ENCODE assay signal across 8 mouse cellular contexts in genomic region chr12:55473250-55474208, GRCm38 (mm10). TPM values are rescaled to one million over a fixed set of nuclear protein-coding genes. Genes with fewer than 3 reads are reported as not detected.
DNase-seq lines count a peak whose midpoint lies in the region; ATAC-seq and TF ChIP-seq lines count a peak whose summit lies in the region.

No protein-coding gene starts in this region.

- H3K36me3 ChIP-seq in neural tube, embryonic 11.5 days (ENCODE audit: control insufficient read depth, insufficient read depth, low read length), result no peaks in the 10 kb centered on the region
- H3K36me3 ChIP-seq in embryonic facial prominence, embryonic 15.5 days, result no peaks in the 10 kb centered on the region
- H3K36me3 ChIP-seq in hindbrain, embryonic 11.5 days (ENCODE audit: control insufficient read depth, insufficient read depth, low read length), result no peaks in the 10 kb centered on the region
- H3K36me3 ChIP-seq in liver, embryonic 11.5 days (ENCODE audit: control insufficient read depth, insufficient read depth, low read length), result no peaks in the 10 kb centered on the region
- no peaks in the 10 kb centered on the region for H3K36me3 ChIP-seq in small intestine, adult 2 months (ENCODE audit: control insufficient read depth, insufficient read depth, low read length)

- no peak for DNase-seq in neural tube, embryonic 11.5 days (ENCODE audit: low spot score)
- no peak for DNase-seq in neural tube, embryonic 10.5 days (ENCODE audit: extremely low spot score, low spot score)
- DNase-seq in hindbrain, embryonic 11.5 days (ENCODE audit: low spot score), result no peak
- no peak for DNase-seq in liver, embryonic 11.5 days (ENCODE audit: low spot score)
- no peak for DNase-seq in cerebellum, adult 11-12 months
- DNase-seq in cerebellum, postnatal 4 days (ENCODE audit: low spot score in 2 of 2), result no peak

- no peaks in the 10 kb centered on the region for H3K9me3 ChIP-seq in neural tube, embryonic 11.5 days (ENCODE audit: control insufficient read depth, low read length)
- H3K9me3 ChIP-seq in embryonic facial prominence, embryonic 15.5 days (replicated peaks), result no peaks in the 10 kb centered on the region
- H3K9me3 ChIP-seq in hindbrain, embryonic 11.5 days (ENCODE audit: control insufficient read depth, low read length), result no peaks in the 10 kb centered on the region
- H3K9me3 ChIP-seq in liver, embryonic 11.5 days (ENCODE audit: control insufficient read depth, low read length), result no peaks in the 10 kb centered on the region

- no peak for TF ChIP-seq CTCF in small intestine, adult 2 months (IDR thresholded peaks at IDR 0.05; ENCODE audit: extremely low read depth, insufficient read length, insufficient replicate concordance, low read depth, low read length)

- H3K27me3 ChIP-seq in neural tube, embryonic 11.5 days (ENCODE audit: control insufficient read depth, insufficient read depth, low read length), result no peaks in the 10 kb centered on the region
- H3K27me3 ChIP-seq in embryonic facial prominence, embryonic 15.5 days, result no peaks in the 10 kb centered on the region
- H3K27me3 ChIP-seq in hindbrain, embryonic 11.5 days (ENCODE audit: control insufficient read depth, insufficient read depth, low read length), result no peaks in the 10 kb centered on the region; the same call in 1 of the 2 replicates
- H3K27me3 ChIP-seq in liver, embryonic 11.5 days (replicated peaks; ENCODE audit: control insufficient read depth, insufficient read depth, low read length), result no peaks in the 10 kb centered on the region
- H3K27me3 ChIP-seq in small intestine, adult 2 months (ENCODE audit: control insufficient read depth, insufficient read depth, low read length), result no peaks in the 10 kb centered on the region

- no peak overlapping the region for H3K4me2 ChIP-seq in neural tube, embryonic 11.5 days (ENCODE audit: low read depth)
- no peak overlapping the region for H3K4me2 ChIP-seq in embryonic facial prominence, embryonic 15.5 days (replicated peaks)
- no peak overlapping the region for H3K4me2 ChIP-seq in hindbrain, embryonic 11.5 days (replicated peaks; ENCODE audit: low read depth, low read length)
- no peak overlapping the region for H3K4me2 ChIP-seq in liver, embryonic 11.5 days

- 18% methylated on average over 8 of the region's 8 CpGs for WGBS in neural tube, embryonic 11.5 days
- WGBS in embryonic facial prominence, embryonic 15.5 days, result 26% methylated on average over 8 of the region's 8 CpGs
- 21% methylated on average over 8 of the region's 8 CpGs for WGBS in hindbrain, embryonic 11.5 days
- 29% methylated on average over 8 of the region's 8 CpGs for WGBS in liver, embryonic 11.5 days
- 13% methylated on average over 8 of the region's 8 CpGs for WGBS in small intestine, adult 2 months

- peaks cover 13% of the 10 kb centered on the region for H3K4me1 ChIP-seq in neural tube, embryonic 11.5 days (ENCODE audit: control insufficient read depth, insufficient read depth, low read length)
- H3K4me1 ChIP-seq in embryonic facial prominence, embryonic 15.5 days, result peaks cover 15% of the 10 kb centered on the region; the same call in 1 of the 2 replicates
- peaks cover 2% of the 10 kb centered on the region; the same call in 1 of the 2 replicates for H3K4me1 ChIP-seq in hindbrain, embryonic 11.5 days (replicated peaks; ENCODE audit: control insufficient read depth, insufficient read depth, low read length)
- H3K4me1 ChIP-seq in liver, embryonic 11.5 days (replicated peaks; ENCODE audit: control insufficient read depth, insufficient read depth, low read length), result peaks cover 8% of the 10 kb centered on the region
- H3K4me1 ChIP-seq in small intestine, adult 2 months (ENCODE audit: control insufficient read depth, insufficient read depth, insufficient read length, low read length), result peaks cover 25% of the 10 kb centered on the region

- no peak overlapping the region for H3K4me3 ChIP-seq in neural tube, embryonic 11.5 days (ENCODE audit: low read depth, low read length)
- no peak overlapping the region for H3K4me3 ChIP-seq in embryonic facial prominence, embryonic 15.5 days (replicated peaks)
- no peak overlapping the region for H3K4me3 ChIP-seq in hindbrain, embryonic 11.5 days (ENCODE audit: low read depth, low read length)
- H3K4me3 ChIP-seq in liver, embryonic 11.5 days (ENCODE audit: low read depth, low read length), result no peak overlapping the region
- peak overlapping the region; percentile 22 for H3K4me3 ChIP-seq in small intestine, adult 2 months (ENCODE audit: low read depth, low read length)

- no peak for ATAC-seq in neural tube, embryonic 11.5 days (ENCODE audit: insufficient read depth, low FRiP score, low TSS enrichment)
- 0 out of 2 replicates have a peak, but pooled peaks have one; percentile 27 for ATAC-seq in embryonic facial prominence, embryonic 15.5 days (ENCODE audit: insufficient number of reproducible peaks, low FRiP score, low TSS enrichment, low read depth)
- peak; percentile 25; the same call in 1 of the 2 replicates for ATAC-seq in hindbrain, embryonic 11.5 days (ENCODE audit: low FRiP score)
- no peak; the same call in 1 of the 2 replicates for ATAC-seq in liver, embryonic 11.5 days (replicated peaks; ENCODE audit: low FRiP score)

- H3K27ac ChIP-seq in neural tube, embryonic 11.5 days (ENCODE audit: low read depth, low read length), result no peak overlapping the region
- no peak overlapping the region for H3K27ac ChIP-seq in embryonic facial prominence, embryonic 15.5 days (replicated peaks)
- no peak overlapping the region for H3K27ac ChIP-seq in hindbrain, embryonic 11.5 days (ENCODE audit: low read depth, low read length)
- no peak overlapping the region for H3K27ac ChIP-seq in liver, embryonic 11.5 days (ENCODE audit: low read depth, low read length)
- H3K27ac ChIP-seq in small intestine, adult 2 months (ENCODE audit: insufficient read depth, low read depth, low read length), result peak overlapping the region; percentile 90

- peak overlapping the region; percentile 18; the same call in 1 of the 2 replicates for H3K9ac ChIP-seq in neural tube, embryonic 11.5 days (ENCODE audit: low read length)
- H3K9ac ChIP-seq in embryonic facial prominence, embryonic 15.5 days, result no peak overlapping the region
- no peak overlapping the region for H3K9ac ChIP-seq in hindbrain, embryonic 11.5 days (ENCODE audit: low read depth, low read length)
- H3K9ac ChIP-seq in liver, embryonic 11.5 days (ENCODE audit: low read depth, low read length), result peak overlapping the region; percentile 25; the same call in 1 of the 2 replicates

- TF ChIP-seq POLR2A in small intestine, adult 2 months (IDR thresholded peaks at IDR 0.05; ENCODE audit: low read depth, low read length), result peak; percentile 20; the same call in 1 of the 2 replicates

RNA-seq across cellular contexts. Expression of gene Nfkbia, which starts 18.9 kb away (rescaled TPM):
- polyA plus RNA-seq in neural tube, embryonic 11.5 days (2014; fragmentation: Nextera tagmentation; extraction: Ambion mirVana), result 44.7 and 46.9 TPM in 2 replicates
- 144 and 152 TPM in 2 replicates for polyA plus RNA-seq in embryonic facial prominence, embryonic 15.5 days (2015; fragmentation: Nextera tagmentation; extraction: Ambion mirVana)
- polyA plus RNA-seq in hindbrain, embryonic 11.5 days (2014; fragmentation: Nextera tagmentation; extraction: Ambion mirVana), result 43.3 and 46.9 TPM in 2 replicates
- polyA plus RNA-seq in liver, embryonic 11.5 days (2014; fragmentation: Nextera tagmentation; extraction: Ambion mirVana), result 25.8 TPM in 2 replicates
- polyA plus RNA-seq in small intestine, adult 2 months (2012; rRNA removed), result 171 and 272 TPM in 2 replicates

Comparison
In these comparisons a context has a peak if more than half of its experiments do, and no peak if none do; other contexts are left out.
1. ATAC-seq: peak in embryonic facial prominence, embryonic 15.5 days (single experiment) and hindbrain, embryonic 11.5 days (single experiment); none in neural tube, embryonic 11.5 days (single experiment) and liver, embryonic 11.5 days (single experiment).
2. H3K9ac ChIP-seq: peak in neural tube, embryonic 11.5 days (single experiment) and liver, embryonic 11.5 days (single experiment); none in embryonic facial prominence, embryonic 15.5 days (single experiment) and hindbrain, embryonic 11.5 days (single experiment).